Mouse (Mus musculus) CH12.LX (cell line): ENCODE measurements at regions not wholly inside any gene's neighbourhood (a gene's known extent, or its start where the extent isn't known, plus 50 kb on each side); places are given as distances from the start of the nearest gene placed in this dataset.

ENCODE experiments used
- DNase-seq: peaks from one replicate; pipeline ENCODE4 v3.0.0-alpha.2; 2013; ENCODE audit errors: extremely low read depth
- H3K27ac ChIP-seq: 2 replicates; pipeline ENCODE4 v1.5.1; 2012; ENCODE audit warnings: low read depth, mild to moderate bottlenecking, control low read depth, moderate library complexity; ENCODE audit not compliant: insufficient read depth
- H3K27me3 ChIP-seq: replicated peaks from 2 replicates; pipeline ENCODE3; 2012; ENCODE audit warnings: inconsistent platforms
- H3K36me3 ChIP-seq, 2 experiments: replicated peaks in 1 of 2; 2 replicates each; pipeline versions ENCODE3 to v1.6.1; 2012; ENCODE audit warnings: inconsistent platforms in 1 of 2, low read length in 1 of 2, mild to moderate bottlenecking in 1 of 2, mixed read lengths in 1 of 2, moderate library complexity in 1 of 2; ENCODE audit not compliant: control insufficient read depth in 1 of 2, insufficient read depth in 1 of 2
- H3K4me1 ChIP-seq, 2 experiments: 2 replicates each; pipeline ENCODE4 v1.6.1; 2012; ENCODE audit warnings: inconsistent platforms in 1 of 2, moderate library complexity in 1 of 2; ENCODE audit not compliant: insufficient read depth in 2 of 2, control insufficient read depth in 1 of 2
- H3K4me2 ChIP-seq: 2 replicates; pipeline ENCODE4 v1.6.1; 2012; ENCODE audit warnings: low read depth, mild to moderate bottlenecking, control low read depth; ENCODE audit not compliant: poor library complexity, insufficient read depth, severe bottlenecking
- H3K4me3 ChIP-seq, 3 experiments: fragments of 150-350 bp in 1 of 3; sonication (generic) in 1 of 3; replicated peaks in 1 of 3; 2 replicates each; pipeline versions ENCODE3 to v1.5.1; 2011 to 2012; ENCODE audit warnings: low read depth in 2 of 3, low read length in 2 of 3, mild to moderate bottlenecking in 2 of 3, moderate library complexity in 2 of 3, control low read depth in 1 of 3, improper control_type of control experiment in 1 of 3, inconsistent platforms in 1 of 3, mixed read lengths in 1 of 3; ENCODE audit not compliant: poor library complexity in 1 of 3
- H3K79me2 ChIP-seq: replicated peaks from 2 replicates; pipeline ENCODE4 v1.6.1; 2012; ENCODE audit warnings: mild to moderate bottlenecking, moderate library complexity; ENCODE audit not compliant: control insufficient read depth, poor library complexity, insufficient read depth, severe bottlenecking; ENCODE audit errors: extremely low read depth
- H3K9ac ChIP-seq: 2 replicates; pipeline ENCODE4 v1.6.1; 2012; ENCODE audit warnings: low read depth, mild to moderate bottlenecking, control low read depth, moderate library complexity; ENCODE audit not compliant: insufficient read depth
- H3K9me3 ChIP-seq: replicated peaks from 2 replicates; pipeline ENCODE3; 2012; ENCODE audit warnings: low read length, inconsistent platforms, mixed read lengths
- BHLHE40 ChIP-seq: IDR thresholded peaks from 2 replicates; pipeline ENCODE4 v1.6.1; 2011; ENCODE audit warnings: mild to moderate bottlenecking, low read depth, low read length, improper control_type of control experiment
- CHD1 ChIP-seq: IDR thresholded peaks from 2 replicates; pipeline ENCODE4 v1.6.1; 2012; ENCODE audit warnings: low read depth, low read length, improper control_type of control experiment, inconsistent platforms
- HCFC1 ChIP-seq: IDR thresholded peaks from 2 replicates; pipeline ENCODE4 v1.6.1; 2012; ENCODE audit warnings: low read depth, mild to moderate bottlenecking, inconsistent platforms, low read length, improper control_type of control experiment
- JUN ChIP-seq: IDR thresholded peaks from 2 replicates; pipeline ENCODE4 v1.6.1; 2011; ENCODE audit warnings: low read depth, mild to moderate bottlenecking, low read length, improper control_type of control experiment, moderate library complexity; ENCODE audit not compliant: insufficient read depth
- JUND ChIP-seq: conservative IDR thresholded peaks from 2 replicates; pipeline ENCODE4 v1.6.1; 2011; ENCODE audit warnings: low read depth, low read length, improper control_type of control experiment
- KAT2A ChIP-seq: IDR thresholded peaks from 2 replicates; pipeline ENCODE4 v1.6.1; 2012; ENCODE audit warnings: low read length, improper control_type of control experiment, inconsistent platforms; ENCODE audit not compliant: insufficient replicate concordance
- MAZ ChIP-seq: IDR thresholded peaks from 2 replicates; pipeline ENCODE4 v1.6.1; 2012; ENCODE audit warnings: low read depth, mild to moderate bottlenecking, inconsistent platforms, low read length, improper control_type of control experiment, moderate library complexity
- MEF2A ChIP-seq: IDR thresholded peaks from 2 replicates; pipeline ENCODE4 v1.6.1; 2014; ENCODE audit warnings: low read depth, mild to moderate bottlenecking, inconsistent platforms, low read length, improper control_type of control experiment, borderline replicate concordance
- MXI1 ChIP-seq: IDR thresholded peaks from 2 replicates; pipeline ENCODE4 v1.6.1; 2011; ENCODE audit warnings: mild to moderate bottlenecking, low read depth, low read length, improper control_type of control experiment
- NELFE ChIP-seq: IDR thresholded peaks from 2 replicates; pipeline ENCODE4 v1.6.1; 2011; ENCODE audit warnings: low read depth, low read length, improper control_type of control experiment
- POLR2AphosphoS2 ChIP-seq: IDR thresholded peaks from 2 replicates; pipeline ENCODE4 v1.6.1; 2011; ENCODE audit warnings: low read depth, low read length, improper control_type of control experiment
- RAD21 ChIP-seq: IDR thresholded peaks from 2 replicates; pipeline ENCODE4 v1.6.1; 2011; ENCODE audit warnings: low read depth, mild to moderate bottlenecking, low read length, improper control_type of control experiment, moderate library complexity
- SIN3A ChIP-seq: IDR thresholded peaks from 2 replicates; pipeline ENCODE4 v1.6.1; 2012; ENCODE audit warnings: low read length, improper control_type of control experiment, inconsistent platforms
- SMC3 ChIP-seq: IDR thresholded peaks from 2 replicates; pipeline ENCODE4 v1.6.1; 2011; ENCODE audit warnings: low read depth, low read length, improper control_type of control experiment
- UBTF ChIP-seq: IDR thresholded peaks from 2 replicates; pipeline ENCODE4 v1.6.1; 2012; ENCODE audit warnings: low read depth, mild to moderate bottlenecking, inconsistent platforms, low read length, improper control_type of control experiment, moderate library complexity
- USF1 ChIP-seq: IDR thresholded peaks from 2 replicates; pipeline ENCODE4 v1.6.1; 2014; ENCODE audit warnings: low read depth, mild to moderate bottlenecking, inconsistent platforms, low read length, improper control_type of control experiment
- ZC3H11A ChIP-seq: IDR thresholded peaks from 2 replicates; pipeline ENCODE4 v1.6.1; 2012; ENCODE audit warnings: low read depth, mild to moderate bottlenecking, inconsistent platforms, low read length, improper control_type of control experiment
- ZNF384 ChIP-seq: IDR thresholded peaks from 2 replicates; pipeline ENCODE4 v1.6.1; 2012; ENCODE audit warnings: low read depth, low read length, improper control_type of control experiment, inconsistent platforms
- dilution Hi-C: fragments of 300-500 bp; cut with MboI; formaldehyde crosslinking; loops from 2 replicates; pipeline ENCODE4 v1.14.3; 2020; ENCODE audit warnings: low sequenced_read_pairs; ENCODE audit not compliant: extremely low pct_unique_long_range_greater_than_20kb, extremely low pct_ligation_motif_present
- in situ Hi-C: fragments of 300-500 bp; cut with MboI; formaldehyde crosslinking; loops from 3 replicates; pipeline ENCODE4 v1.14.3; 2019; ENCODE audit warnings: low sequenced_read_pairs, low pct_ligation_motif_present, low pct_unique_long_range_greater_than_20kb, mixed read lengths

DNA sequence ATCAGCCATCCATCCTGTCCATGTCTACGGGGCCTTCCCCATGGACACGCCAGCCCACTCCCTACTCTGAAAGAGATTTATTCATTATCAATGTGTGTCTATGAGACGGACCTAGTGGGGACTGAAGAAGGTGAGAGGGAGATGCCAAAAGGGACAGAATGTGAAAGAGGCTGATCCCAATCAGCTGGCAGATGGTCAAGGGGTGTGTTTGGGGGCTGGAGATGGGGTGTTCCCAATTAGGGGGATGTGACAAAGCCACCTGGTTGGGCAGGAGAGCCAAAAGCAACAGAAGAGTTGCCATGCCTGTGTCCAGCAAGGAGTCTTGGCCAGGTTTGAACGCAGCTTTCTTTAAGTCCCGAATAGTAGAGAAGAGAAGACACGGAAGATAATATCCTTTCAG, 157.0 kb upstream of the Gm4791 start:
- H3K9me3 ChIP-seq, result peaks cover 72% of the 10 kb centered on the region
- TF ChIP-seq NELFE (no peak), USF1 (no peak), HCFC1 (no peak), BHLHE40 (no peak), MXI1 (no peak), KAT2A (no peak), RAD21 (no peak), JUND (no peak)
- TF ChIP-seq, all 38 proteins: peak for 0
- Histone ChIP-seq H3K9ac (no peak overlapping the region), H3K4me2 (no peak overlapping the region), H3K4me3 (no peak overlapping the region), H3K79me2 (no peaks in the 10 kb centered on the region), H3K4me1 (no peaks in the 10 kb centered on the region), H3K36me3 (no peaks in the 10 kb centered on the region), H3K27ac (no peak overlapping the region), H3K27me3 (no peaks in the 10 kb centered on the region)
- DNase-seq, result no peak
- in situ Hi-C loops, result no loop called here
- dilution Hi-C loops, result no loop called here

GRCm38 (mm10) chr9:46835261-46835660, 163.3 kb upstream of the Gm4791 start:
- H3K4me2 ChIP-seq, result no peak overlapping the region
- dilution Hi-C loops, result no loop called here
- TF ChIP-seq MAZ (no peak), ZC3H11A (no peak), JUN (no peak), ZNF384 (no peak), CHD1 (no peak), RAD21 (no peak), SIN3A (no peak), SMC3 (no peak), POLR2AphosphoS2 (no peak), UBTF (no peak), MEF2A (no peak), BHLHE40 (no peak)

More at GRCm38 (mm10) chr9:46835261-46835660, 163.3 kb upstream of the Gm4791 start:
- Histone ChIP-seq H3K9me3 (peaks cover 71% of the 10 kb centered on the region), H3K4me3 (no peak overlapping the region), H3K36me3 (no peaks in the 10 kb centered on the region), H3K27me3 (no peaks in the 10 kb centered on the region), H3K79me2 (no peaks in the 10 kb centered on the region), H3K4me1 (no peaks in the 10 kb centered on the region), H3K9ac (no peak overlapping the region), H3K27ac (no peak overlapping the region)
- DNase-seq, result no peak
- in situ Hi-C loops, result no loop called here
